Mouse (Mus musculus): ENCODE measurements around the gene Scarf1.

- no peak for TF ChIP-seq CTCF (IDR thresholded peaks at IDR 0.05; ENCODE audit: borderline replicate concordance, extremely low read depth, insufficient read depth, insufficient read length)
- no peak for TF ChIP-seq POLR2A (IDR thresholded peaks at IDR 0.05; ENCODE audit: borderline replicate concordance, extremely low read depth, insufficient read depth, insufficient read length, poor library complexity, severe bottlenecking)
Observed at GRCm38 (mm10) chr11:75535106-75535795, 21.9 kb downstream of the Scarf1 start.

Data from brain, embryonic 14.5 days (tissue).